Mouse (Mus musculus): ENCODE data around the gene Sapcd1. TPM values are rescaled to one million over a fixed set of nuclear protein-coding genes. Genes with fewer than 3 reads are reported as not detected.
"Not testable (repeated sequence)": the region's sequence is repeated elsewhere in the genome, so short reads cannot be mapped to it uniquely, and the experiment has no call there.

The Sapcd1 gene
- polyA plus RNA-seq, 1 experiment from 2014 or later = 1.1 TPM

GRCm38 (mm10) chr17:35047688-35048087 is 19.9 kb upstream of the Sapcd1 start:
- Histone ChIP-seq H3K9ac (ENCODE audit: low read depth, low read length) (no peak overlapping the region), H3K36me3 (ENCODE audit: control insufficient read depth, insufficient read depth, low read length) (no peaks in the 10 kb centered on the region), H3K4me2 (ENCODE audit: low read length) (no peak overlapping the region), H3K4me3 (ENCODE audit: low read depth, low read length) (no peak overlapping the region), H3K27ac (ENCODE audit: low read length) (no peak overlapping the region), H3K9me3 (replicated peaks; ENCODE audit: control insufficient read depth, low read length, poor library complexity, severe bottlenecking) (no peaks in the 10 kb centered on the region), H3K4me1 (ENCODE audit: control insufficient read depth, insufficient read depth, low read length) (peaks cover 11% of the 10 kb centered on the region), H3K27me3 (ENCODE audit: control insufficient read depth, insufficient read depth, low read depth, low read length) (no peaks in the 10 kb centered on the region)
- no peak for ATAC-seq
- WGBS = 64% methylated on average over 1 of the region's 1 CpGs

- ATAC-seq = peak; percentile 99
- H3K4me1 ChIP-seq (ENCODE audit: control insufficient read depth, insufficient read depth, low read length) = peaks cover 11% of the 10 kb centered on the region
Observed at GRCm38 (mm10) chr17:35046681-35047455, 19.1 kb upstream of the Sapcd1 start, which contains the start of gene Msh5. TSS of gene Msh5 (minus strand) at chr17:35046745.

GRCm38 (mm10) chr17:35045807-35046680 is 18.2 kb upstream of the Sapcd1 start:
- no peaks in the 10 kb centered on the region for H3K9me3 ChIP-seq (replicated peaks; ENCODE audit: control insufficient read depth, low read length, poor library complexity, severe bottlenecking)
- peak overlapping the region; percentile 100 for H3K4me2 ChIP-seq (ENCODE audit: low read length)
- H3K27ac ChIP-seq (ENCODE audit: low read length) = peak overlapping the region; percentile 64
- peak overlapping the region; percentile 86 for H3K9ac ChIP-seq (ENCODE audit: low read depth, low read length)
- no peaks in the 10 kb centered on the region for H3K27me3 ChIP-seq (ENCODE audit: control insufficient read depth, insufficient read depth, low read depth, low read length)
- peaks cover 7% of the 10 kb centered on the region for H3K4me1 ChIP-seq (ENCODE audit: control insufficient read depth, insufficient read depth, low read length)
- H3K36me3 ChIP-seq (ENCODE audit: control insufficient read depth, insufficient read depth, low read length) = no peaks in the 10 kb centered on the region
- H3K4me3 ChIP-seq (ENCODE audit: low read depth, low read length) = peak overlapping the region; percentile 67
- 6% methylated on average over 41 of the region's 48 CpGs for WGBS
- peak; percentile 84 for ATAC-seq

More at GRCm38 (mm10) chr17:35046681-35047455, 19.1 kb upstream of the Sapcd1 start, which contains the start of gene Msh5:
- H3K4me3 ChIP-seq (ENCODE audit: low read depth, low read length) = peak within 1 kb of the TSS; percentile 67
- no peaks in the 10 kb centered on the region for H3K9me3 ChIP-seq (replicated peaks; ENCODE audit: control insufficient read depth, low read length, poor library complexity, severe bottlenecking)
- H3K27ac ChIP-seq (ENCODE audit: low read length) = peak within 1 kb of the TSS; percentile 64
- no peaks in the 10 kb centered on the region for H3K27me3 ChIP-seq (ENCODE audit: control insufficient read depth, insufficient read depth, low read depth, low read length)
- peak within 1 kb of the TSS; percentile 100 for H3K4me2 ChIP-seq (ENCODE audit: low read length)
- H3K9ac ChIP-seq (ENCODE audit: low read depth, low read length) = peak within 1 kb of the TSS; percentile 86
- WGBS = 3% methylated on average over 33 of the region's 33 CpGs
- H3K36me3 ChIP-seq (ENCODE audit: control insufficient read depth, insufficient read depth, low read length) = no peaks in the 10 kb centered on the region

GRCm38 (mm10) chr17:35044904-35045806 is 17.3 kb upstream of the Sapcd1 start:
- peak overlapping the region; percentile 100 for H3K4me2 ChIP-seq (ENCODE audit: low read length)
- 88% methylated on average over 7 of the region's 7 CpGs for WGBS

GRCm38 (mm10) chr17:35043794-35044193 is 16.0 kb upstream of the Sapcd1 start:
- no peak overlapping the region for H3K9ac ChIP-seq (ENCODE audit: low read depth, low read length)

More at GRCm38 (mm10) chr17:35044904-35045806, 17.3 kb upstream of the Sapcd1 start:
- no peak overlapping the region; the same call in 1 of the 2 replicates for H3K9ac ChIP-seq (ENCODE audit: low read depth, low read length)
- peaks cover 6% of the 10 kb centered on the region; the same call in 1 of the 2 replicates for H3K4me1 ChIP-seq (ENCODE audit: control insufficient read depth, insufficient read depth, low read length)
- H3K36me3 ChIP-seq (ENCODE audit: control insufficient read depth, insufficient read depth, low read length) = no peaks in the 10 kb centered on the region
- H3K27ac ChIP-seq (ENCODE audit: low read length) = no peak overlapping the region
- H3K27me3 ChIP-seq (ENCODE audit: control insufficient read depth, insufficient read depth, low read depth, low read length) = no peaks in the 10 kb centered on the region
- H3K4me3 ChIP-seq (ENCODE audit: low read depth, low read length) = no peak overlapping the region; the same call in 1 of the 2 replicates
- no peaks in the 10 kb centered on the region for H3K9me3 ChIP-seq (replicated peaks; ENCODE audit: control insufficient read depth, low read length, poor library complexity, severe bottlenecking)
- ATAC-seq = no peak

GRCm38 (mm10) chr17:35039121-35039873 is 11.5 kb upstream of the Sapcd1 start:
- no peak overlapping the region for H3K27ac ChIP-seq (ENCODE audit: low read length)
- no peaks in the 10 kb centered on the region for H3K36me3 ChIP-seq (ENCODE audit: control insufficient read depth, insufficient read depth, low read length)
- H3K27me3 ChIP-seq (ENCODE audit: control insufficient read depth, insufficient read depth, low read depth, low read length) = no peaks in the 10 kb centered on the region
- H3K4me1 ChIP-seq (ENCODE audit: control insufficient read depth, insufficient read depth, low read length) = no peaks in the 10 kb centered on the region
- ATAC-seq = no peak
- WGBS = 89% methylated on average over 11 of the region's 11 CpGs
- no peak overlapping the region for H3K4me2 ChIP-seq (ENCODE audit: low read length)
- no peak overlapping the region for H3K4me3 ChIP-seq (ENCODE audit: low read depth, low read length)
- no peak overlapping the region for H3K9ac ChIP-seq (ENCODE audit: low read depth, low read length)
- no peaks in the 10 kb centered on the region for H3K9me3 ChIP-seq (replicated peaks; ENCODE audit: control insufficient read depth, low read length, poor library complexity, severe bottlenecking)

More at GRCm38 (mm10) chr17:35043794-35044193, 16.0 kb upstream of the Sapcd1 start:
- Histone ChIP-seq H3K36me3 (ENCODE audit: control insufficient read depth, insufficient read depth, low read length) (no peaks in the 10 kb centered on the region), H3K4me3 (ENCODE audit: low read depth, low read length) (no peak overlapping the region), H3K27ac (ENCODE audit: low read length) (no peak overlapping the region), H3K4me1 (ENCODE audit: control insufficient read depth, insufficient read depth, low read length) (no peaks in the 10 kb centered on the region; the same call in 1 of the 2 replicates), H3K9me3 (replicated peaks; ENCODE audit: control insufficient read depth, low read length, poor library complexity, severe bottlenecking) (no peaks in the 10 kb centered on the region), H3K4me2 (ENCODE audit: low read length) (no peak overlapping the region), H3K27me3 (ENCODE audit: control insufficient read depth, insufficient read depth, low read depth, low read length) (no peaks in the 10 kb centered on the region)
- WGBS = 92% methylated on average over 4 of the region's 4 CpGs
- no peak for ATAC-seq

GRCm38 (mm10) chr17:35034896-35035295 is 7.1 kb upstream of the Sapcd1 start:
- H3K4me1 ChIP-seq (ENCODE audit: control insufficient read depth, insufficient read depth, low read length) = no peaks in the 10 kb centered on the region
- H3K36me3 ChIP-seq (ENCODE audit: control insufficient read depth, insufficient read depth, low read length) = no peaks in the 10 kb centered on the region
- H3K27ac ChIP-seq (ENCODE audit: low read length) = no peak overlapping the region
- ATAC-seq = no peak
- H3K27me3 ChIP-seq (ENCODE audit: control insufficient read depth, insufficient read depth, low read depth, low read length) = no peaks in the 10 kb centered on the region
- H3K9ac ChIP-seq (ENCODE audit: low read depth, low read length) = no peak overlapping the region
- H3K4me2 ChIP-seq (ENCODE audit: low read length) = no peak overlapping the region
- 77% methylated on average over 6 of the region's 6 CpGs for WGBS
- no peak overlapping the region for H3K4me3 ChIP-seq (ENCODE audit: low read depth, low read length)
- H3K9me3 ChIP-seq (replicated peaks; ENCODE audit: control insufficient read depth, low read length, poor library complexity, severe bottlenecking) = no peaks in the 10 kb centered on the region

- H3K36me3 ChIP-seq (ENCODE audit: control insufficient read depth, insufficient read depth, low read length); ATAC-seq; H3K9me3 ChIP-seq (replicated peaks; ENCODE audit: control insufficient read depth, low read length, poor library complexity, severe bottlenecking); H3K4me1 ChIP-seq (ENCODE audit: control insufficient read depth, insufficient read depth, low read length); H3K4me3 ChIP-seq (ENCODE audit: low read depth, low read length); H3K4me2 ChIP-seq (ENCODE audit: low read length); H3K27ac ChIP-seq (ENCODE audit: low read length); H3K9ac ChIP-seq (ENCODE audit: low read depth, low read length); H3K27me3 ChIP-seq (ENCODE audit: control insufficient read depth, insufficient read depth, low read depth, low read length): not testable (repeated sequence)
- 75% methylated on average over 1 of the region's 1 CpGs for WGBS
Observed at GRCm38 (mm10) chr17:35033703-35034102, 5.9 kb upstream of the Sapcd1 start.

Measured in midbrain, embryonic 16.5 days (tissue).